Mouse (Mus musculus): ENCODE results near the gene Carm1. TPM values are rescaled to one million over a fixed set of nuclear protein-coding genes. Genes with fewer than 3 reads are reported as not detected.

The Carm1 gene
- total RNA-seq, 2 experiments from 2014 or later, result 42.2 to 45.0 TPM

DNA sequence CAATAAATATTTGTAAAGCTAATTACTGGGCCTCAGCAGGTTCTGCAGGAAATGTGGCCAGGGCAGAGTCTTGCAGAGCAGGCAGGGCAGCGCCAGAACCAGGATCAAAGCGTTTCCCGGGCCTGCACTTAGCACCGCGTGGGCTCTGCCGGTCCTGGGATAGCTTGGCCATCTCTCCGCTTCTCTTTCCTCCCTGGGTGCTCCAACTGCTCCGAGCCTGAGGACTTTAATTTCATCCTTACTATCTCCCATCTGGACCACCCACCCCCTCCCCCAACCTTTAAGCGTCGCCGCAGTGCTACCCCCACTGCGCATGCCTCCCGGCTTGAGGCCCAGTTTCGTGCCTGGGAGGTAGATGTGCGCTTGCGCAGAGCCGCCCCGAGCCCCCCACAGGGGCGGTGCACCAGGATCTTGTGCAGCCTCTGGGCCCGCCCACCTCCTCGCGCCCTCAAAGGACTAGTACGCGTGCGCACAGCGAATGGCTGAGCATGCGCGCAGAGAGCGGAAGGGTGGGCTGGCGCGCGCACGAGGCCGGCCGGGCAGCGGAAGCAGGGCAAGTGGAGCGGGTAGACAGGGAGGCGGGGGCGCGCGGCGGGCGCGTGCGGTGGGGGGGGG is 69.0 kb downstream of the Carm1 start, which contains the start of gene Smarca4:
Gene Smarca4 (plus strand): TSS at position 553 of the 615 bp plus-strand sequence.
- DNase-seq, result peak; percentile 99 to 100

DNA sequence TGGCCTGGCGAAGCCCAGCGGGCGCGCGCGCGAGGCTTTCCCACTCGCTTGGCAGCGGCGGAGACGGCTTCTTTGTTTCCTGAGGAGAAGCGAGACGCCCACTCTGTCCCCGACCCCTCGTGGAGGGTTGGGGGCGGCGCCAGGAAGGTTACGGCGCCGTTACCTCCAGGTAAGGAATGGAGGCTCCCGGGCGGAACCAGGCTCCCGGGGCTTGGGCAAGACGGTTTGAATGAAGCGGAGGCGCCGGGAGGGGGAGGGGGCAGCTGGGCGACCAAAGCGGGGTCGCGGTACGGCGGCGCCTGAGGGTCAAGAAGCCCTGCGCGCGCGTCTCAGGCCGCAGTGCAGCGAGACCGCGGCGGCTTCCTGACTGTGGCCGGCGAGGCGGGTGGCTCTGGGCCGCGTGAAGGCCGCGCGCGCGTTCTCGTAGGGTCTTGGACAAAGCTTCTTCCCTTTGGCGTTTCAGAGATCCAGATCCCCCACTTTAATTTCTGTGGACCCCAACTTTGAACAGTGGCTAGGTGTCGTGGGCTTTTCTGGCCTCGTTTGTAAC is 69.6 kb downstream of the Carm1 start:
- DNase-seq, result peak; percentile 92 to 94

DNA sequence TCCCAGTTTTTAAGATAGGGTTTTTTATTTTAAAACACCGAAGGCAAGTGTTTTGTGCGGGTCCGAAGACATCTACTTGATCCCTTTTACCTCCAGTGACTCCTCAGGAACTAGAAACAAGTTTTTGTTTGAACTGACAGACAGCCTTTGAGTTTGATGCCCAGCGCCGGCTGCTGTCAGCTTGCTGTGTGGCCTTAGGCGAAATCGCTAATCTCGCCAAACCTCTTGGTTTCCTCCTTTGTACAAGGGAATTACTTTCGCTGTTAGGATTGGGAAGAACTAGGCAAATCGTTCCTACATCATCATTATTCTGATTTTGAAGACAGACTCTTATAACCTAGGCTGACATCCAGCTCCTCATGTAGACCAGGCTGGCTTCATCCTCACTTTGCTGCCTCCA is 70.4 kb downstream of the Carm1 start:
- peak in 1 of 2 experiments; percentile 53 for DNase-seq

DNA sequence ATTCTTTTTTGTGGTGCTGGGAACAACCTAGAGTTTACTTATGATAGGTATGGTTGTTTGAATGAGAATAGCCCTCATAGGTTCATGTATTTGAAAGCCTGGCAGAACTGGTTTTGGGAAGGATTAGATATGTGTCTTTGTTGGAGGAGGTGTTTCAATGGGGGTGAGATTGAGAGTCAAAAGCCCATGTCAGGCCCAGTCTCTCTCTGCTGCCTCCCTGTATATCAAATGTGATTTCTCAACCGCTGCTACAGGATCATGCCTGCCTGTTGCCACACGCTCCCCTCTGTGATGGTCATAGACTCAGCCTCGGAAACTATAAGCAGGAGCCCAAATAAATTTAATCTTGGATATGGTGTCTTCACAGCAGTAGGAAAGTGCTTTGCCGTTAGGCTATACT is 73.5 kb downstream of the Carm1 start:
- no peak for DNase-seq

DNA sequence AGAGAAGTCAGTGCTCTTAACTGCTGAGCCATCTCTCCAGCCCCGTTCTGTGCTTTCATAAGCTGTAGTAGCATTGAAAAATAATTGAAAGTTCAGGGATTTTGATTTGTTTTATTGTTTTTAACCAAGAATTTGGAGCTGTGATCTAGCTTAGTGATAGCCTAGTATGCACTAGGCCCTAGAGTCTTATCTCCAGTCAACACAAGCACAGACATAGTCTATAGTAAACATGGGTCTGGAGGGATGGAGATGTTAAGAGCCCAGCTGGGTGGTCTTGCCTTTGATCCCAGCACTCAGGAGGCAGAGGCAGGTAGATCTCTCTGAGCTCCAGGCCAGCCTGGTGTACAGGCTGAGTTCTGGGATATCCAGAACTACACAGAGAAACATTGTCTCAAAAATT is 76.0 kb downstream of the Carm1 start:
- DNase-seq, result no peak

DNA sequence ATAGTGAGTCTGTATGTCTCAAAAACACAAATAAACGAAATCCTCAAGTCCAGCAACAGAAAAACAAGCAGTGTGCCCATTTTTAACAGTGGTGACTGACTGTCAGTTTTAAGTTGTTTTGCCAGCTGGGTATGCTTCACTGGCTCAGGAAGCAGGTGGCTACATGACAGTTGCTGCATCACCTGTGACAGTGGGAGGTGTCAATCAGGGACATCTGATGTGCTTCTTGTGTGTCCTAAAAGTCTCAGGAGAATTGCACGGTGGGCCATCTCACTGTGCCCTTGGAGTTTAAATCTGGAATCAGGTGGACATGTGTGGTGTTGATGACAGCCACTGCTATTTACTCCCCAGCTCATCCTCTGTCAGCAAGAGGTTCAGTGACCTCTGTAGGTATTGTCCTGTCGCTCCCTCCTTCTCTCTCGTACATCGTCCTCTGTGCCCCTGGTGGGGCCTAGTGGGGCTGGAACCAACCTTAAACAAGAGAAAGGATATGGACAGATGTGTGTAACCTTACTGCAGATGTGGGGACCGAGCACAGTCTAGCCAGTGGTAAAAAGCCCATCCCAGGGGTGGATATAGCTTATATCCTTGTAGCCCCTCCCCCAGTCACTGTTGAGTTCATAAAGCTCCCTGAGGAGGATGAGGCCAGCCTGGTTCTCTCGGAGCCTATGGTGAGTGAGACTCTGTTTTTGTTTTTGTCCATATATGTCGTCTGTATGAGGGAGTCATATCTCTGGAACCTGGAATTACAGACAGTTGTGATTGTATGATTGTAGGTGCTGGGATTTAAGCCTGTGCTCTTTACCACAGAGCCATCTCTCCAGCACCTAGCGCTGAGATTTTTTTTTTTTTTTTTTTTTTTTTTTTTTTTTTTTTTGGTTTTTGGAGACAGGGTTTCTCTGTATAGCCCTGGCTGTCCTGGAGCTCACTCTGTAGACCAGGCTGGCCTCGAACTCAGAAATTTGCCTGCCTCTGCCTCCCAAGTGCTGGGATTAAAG is 78.9 kb downstream of the Carm1 start:
- no peak for DNase-seq

DNA sequence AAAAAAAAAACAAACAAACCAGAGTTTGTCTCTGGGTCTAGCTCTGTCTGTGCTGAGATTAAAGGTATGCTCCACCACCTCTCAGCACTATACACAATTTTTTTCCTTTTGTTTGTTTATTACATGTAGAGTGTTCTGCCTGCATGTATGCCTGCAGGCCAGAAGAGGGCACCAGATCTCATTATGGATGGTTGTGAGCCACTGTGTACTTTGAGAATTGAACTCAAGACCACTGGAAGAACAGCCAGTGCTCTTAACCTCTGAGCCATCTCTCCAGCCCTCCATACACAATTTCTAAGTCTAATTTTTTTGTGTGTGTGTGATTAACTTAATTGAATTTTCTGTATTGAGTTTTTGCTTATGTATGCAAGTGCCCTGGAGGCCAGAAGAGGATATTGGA is 79.9 kb downstream of the Carm1 start:
- no peak for DNase-seq

DNA sequence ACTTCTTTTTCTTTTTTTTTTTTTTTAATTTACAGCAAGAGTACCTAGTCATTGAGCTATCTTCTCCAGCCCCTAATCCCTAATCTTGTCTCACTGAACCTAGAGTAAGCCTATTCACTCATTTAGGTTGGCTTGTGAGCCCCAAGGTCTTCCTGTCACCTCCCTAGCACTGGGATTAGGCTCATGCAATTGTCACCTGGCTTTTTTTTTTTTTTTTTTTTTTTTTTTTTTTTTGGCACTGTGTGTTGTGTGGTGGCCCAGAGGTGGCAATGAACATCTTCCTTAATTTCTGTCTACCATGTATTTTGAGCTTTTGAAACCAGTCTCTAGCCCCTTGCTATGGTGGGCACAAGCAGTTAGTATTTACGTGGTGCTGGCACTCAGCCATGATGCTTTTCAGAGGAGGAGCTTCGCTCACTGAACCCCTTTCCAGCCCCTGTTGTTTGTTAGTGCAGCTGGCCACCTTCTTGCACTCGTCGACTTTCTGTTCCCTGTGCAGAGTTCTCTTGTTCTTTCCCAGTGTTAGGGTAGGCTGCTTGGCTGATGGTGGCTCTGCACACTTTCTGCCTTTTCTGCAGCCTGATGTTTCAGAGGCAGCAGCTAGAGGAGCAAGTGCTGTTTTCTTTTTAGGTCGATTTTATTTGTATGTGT is 80.6 kb downstream of the Carm1 start:
- no peak for DNase-seq

DNA sequence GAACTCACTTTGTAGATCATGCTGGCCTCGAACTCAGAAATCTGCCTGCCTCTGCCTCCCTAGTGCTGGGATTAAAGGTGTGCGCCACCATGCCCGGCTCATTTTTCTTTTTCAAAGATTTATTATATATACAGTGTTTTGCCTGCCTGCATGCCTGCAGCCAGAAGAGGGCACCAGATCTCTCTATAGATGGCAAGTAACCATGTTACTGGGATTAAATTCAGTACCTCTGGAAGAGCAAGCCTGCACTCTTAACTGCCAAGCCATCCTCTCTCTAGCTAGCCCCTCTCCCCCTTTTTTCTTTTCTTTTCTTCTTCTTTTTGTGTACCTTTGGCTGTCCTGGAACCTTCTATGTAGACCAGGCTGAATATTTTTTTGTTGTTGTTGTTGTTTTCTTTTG is 84.0 kb downstream of the Carm1 start:
- DNase-seq, result peak; percentile 47 to 66

DNA sequence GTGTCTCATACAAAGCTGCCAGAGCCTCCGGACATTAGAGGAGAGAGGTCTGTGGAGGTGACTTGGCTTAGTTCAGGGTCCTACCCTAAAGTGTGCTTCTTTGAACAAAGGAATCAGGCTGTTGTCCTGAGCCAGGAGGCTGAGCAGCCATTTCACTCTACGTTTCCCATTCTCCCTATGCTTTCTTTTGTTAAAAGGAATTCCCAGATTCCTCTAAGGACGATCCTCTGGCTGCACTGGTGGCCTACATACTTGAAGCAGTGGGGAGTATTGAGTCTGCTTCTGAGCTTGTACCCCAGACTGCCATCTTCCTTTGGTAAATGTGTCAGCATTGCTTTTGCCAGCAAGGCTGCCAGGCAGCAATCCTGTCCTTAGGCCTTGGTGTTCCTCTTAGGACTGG is 86.4 kb downstream of the Carm1 start:
- no peak for DNase-seq

DNA sequence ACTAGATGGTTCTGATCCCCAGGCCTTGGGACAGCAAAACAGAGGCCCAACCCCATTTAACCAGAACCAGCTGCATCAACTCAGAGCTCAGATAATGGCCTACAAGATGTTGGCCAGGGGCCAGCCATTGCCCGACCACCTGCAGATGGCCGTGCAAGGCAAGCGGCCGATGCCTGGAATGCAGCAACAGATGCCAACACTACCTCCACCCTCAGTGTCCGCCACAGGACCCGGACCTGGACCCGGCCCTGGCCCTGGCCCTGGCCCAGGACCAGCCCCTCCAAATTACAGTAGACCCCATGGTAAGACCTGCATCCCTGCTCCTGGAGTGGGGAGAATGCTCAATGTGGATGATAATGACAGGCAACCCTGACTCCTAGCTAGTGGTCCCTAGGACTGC is 88.9 kb downstream of the Carm1 start:
- DNase-seq, result no peak

DNA sequence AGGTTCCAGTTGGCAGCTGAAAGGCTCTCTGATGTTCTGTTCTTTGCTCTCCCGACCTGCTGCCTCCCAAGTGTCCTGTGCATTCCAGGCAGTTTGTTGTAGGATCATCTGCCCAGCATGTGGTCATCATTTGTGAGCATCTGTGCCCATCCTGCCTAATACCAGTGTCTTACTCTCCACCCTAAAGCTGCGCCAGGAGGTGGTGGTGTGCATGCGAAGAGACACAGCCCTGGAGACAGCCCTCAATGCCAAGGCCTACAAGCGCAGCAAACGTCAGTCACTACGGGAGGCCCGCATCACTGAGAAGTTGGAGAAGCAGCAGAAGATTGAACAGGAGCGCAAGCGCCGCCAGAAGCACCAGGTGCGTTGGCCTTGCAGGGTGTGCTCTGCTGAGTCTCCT is 92.3 kb downstream of the Carm1 start:
- DNase-seq, result no peak

Small RNA genes lying within 50 kb of the gene (microRNA-seq; reads per million reads assigned to microRNA genes)
- not detected for gene Mir1946b

Other genes with a start within 250 kb of the Carm1 start
- not detected for gene Ap1m2, start 234.6 kb upstream of the Carm1 start, total RNA-seq (2021)
- 10 to 100 TPM; 35.2 to 54.2 TPM for gene Slc44a2, start 226.2 kb upstream of the Carm1 start, total RNA-seq (2021)
- gene Ilf3, start 179.0 kb upstream of the Carm1 start, total RNA-seq (2021), result 10 to 100 TPM; 52.6 to 66.1 TPM
- gene Qtrt1, start 135.1 kb upstream of the Carm1 start, total RNA-seq (2021), result 10 to 100 TPM; 13.6 to 17.7 TPM
- 100 to 1,000 TPM in 1 of 2 experiments, 10 to 100 TPM in 1; 99.8 to 102 TPM for gene Dnm2, start 122.0 kb upstream of the Carm1 start, total RNA-seq (2021)
- 10 to 100 TPM; 30.3 to 39.1 TPM for gene Tmed1, start 36.6 kb upstream of the Carm1 start, total RNA-seq (2021)
- 1 to 10 TPM; 1.5 to 2.9 TPM for gene AB124611, start 20.7 kb upstream of the Carm1 start, total RNA-seq (2021)
- gene Timm29, start 45.8 kb downstream of the Carm1 start, total RNA-seq (2021), result 10 to 100 TPM; 57.4 to 68.8 TPM
- 10 to 100 TPM; 23.3 to 39.1 TPM for gene Yipf2, start 45.9 kb downstream of the Carm1 start, total RNA-seq (2021)
- gene Smarca4, start 69.3 kb downstream of the Carm1 start, total RNA-seq (2021), result 10 to 100 TPM; 74.6 to 80.8 TPM
- gene Ldlr, start 176.6 kb downstream of the Carm1 start, total RNA-seq (2021), result 100 to 1,000 TPM; 119 to 184 TPM
- gene Spc24, start 213.4 kb downstream of the Carm1 start, total RNA-seq (2021), result 1 to 10 TPM; 2.3 to 3.9 TPM

All from adrenal gland, postnatal 36 days (tissue).